Mouse (Mus musculus): ENCODE measurements at regions not wholly inside any gene's neighbourhood (a gene's known extent, or its start where the extent isn't known, plus 50 kb on each side); places are given as distances from the start of the nearest gene placed in this dataset.

DNA sequence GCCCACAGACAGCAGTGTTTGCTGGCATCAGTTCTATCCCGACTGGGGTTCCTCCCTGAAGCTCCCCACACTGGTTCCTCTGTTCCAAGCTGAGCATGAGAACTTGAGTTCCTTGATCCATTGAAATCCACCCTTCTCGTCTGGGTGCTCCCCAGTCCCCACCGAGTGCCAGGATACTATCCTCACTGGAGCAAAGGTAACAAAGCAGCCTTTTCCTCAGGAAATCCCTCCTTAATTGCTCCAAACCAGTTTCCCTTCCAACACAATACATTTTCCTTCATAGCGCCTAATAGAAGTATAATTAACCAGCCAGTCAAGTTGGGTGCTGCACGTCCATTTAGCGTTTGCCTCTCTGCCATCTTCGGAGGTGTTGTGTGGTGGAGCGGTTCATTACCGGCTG is 92.6 kb upstream of the 1700016C15Rik start:
- TF ChIP-seq POLR2A (IDR thresholded peaks at IDR 0.05; ENCODE audit: insufficient read length, low read depth) (no peak), CEBPB (IDR thresholded peaks at IDR 0.05; ENCODE audit: insufficient read depth, poor library complexity, severe bottlenecking) (no peak), MYOG (IDR thresholded peaks at IDR 0.05; ENCODE audit: control insufficient read depth in 1 of 3, insufficient read depth in 1 of 3, insufficient read length in 2 of 3, low read depth in 2 of 3) (no peak), TCF12 (IDR thresholded peaks at IDR 0.05; ENCODE audit: insufficient read depth, poor library complexity, severe bottlenecking) (no peak), USF1 (IDR thresholded peaks at IDR 0.05; ENCODE audit: low read depth) (no peak), SRF (IDR thresholded peaks at IDR 0.05; ENCODE audit: control insufficient read depth, insufficient read length, low read depth) (no peak), MYOD1 (IDR thresholded peaks at IDR 0.05; ENCODE audit: control insufficient read depth in 1 of 3, insufficient read length in 2 of 3, low read depth in 2 of 3) (no peak), E2F4 (IDR thresholded peaks at IDR 0.05; ENCODE audit: insufficient read depth) (no peak), MAX (IDR thresholded peaks at IDR 0.05; ENCODE audit: low read depth) (no peak), POLR2AphosphoS2 (IDR thresholded peaks at IDR 0.05; ENCODE audit: insufficient read length, low read depth) (no peak)
